Mouse (Mus musculus): ENCODE measurements around the gene Vamp3.
A peak's percentile ranks its signal among the peaks of the same experiment; 100 is the strongest.

The Vamp3 gene

DNA sequence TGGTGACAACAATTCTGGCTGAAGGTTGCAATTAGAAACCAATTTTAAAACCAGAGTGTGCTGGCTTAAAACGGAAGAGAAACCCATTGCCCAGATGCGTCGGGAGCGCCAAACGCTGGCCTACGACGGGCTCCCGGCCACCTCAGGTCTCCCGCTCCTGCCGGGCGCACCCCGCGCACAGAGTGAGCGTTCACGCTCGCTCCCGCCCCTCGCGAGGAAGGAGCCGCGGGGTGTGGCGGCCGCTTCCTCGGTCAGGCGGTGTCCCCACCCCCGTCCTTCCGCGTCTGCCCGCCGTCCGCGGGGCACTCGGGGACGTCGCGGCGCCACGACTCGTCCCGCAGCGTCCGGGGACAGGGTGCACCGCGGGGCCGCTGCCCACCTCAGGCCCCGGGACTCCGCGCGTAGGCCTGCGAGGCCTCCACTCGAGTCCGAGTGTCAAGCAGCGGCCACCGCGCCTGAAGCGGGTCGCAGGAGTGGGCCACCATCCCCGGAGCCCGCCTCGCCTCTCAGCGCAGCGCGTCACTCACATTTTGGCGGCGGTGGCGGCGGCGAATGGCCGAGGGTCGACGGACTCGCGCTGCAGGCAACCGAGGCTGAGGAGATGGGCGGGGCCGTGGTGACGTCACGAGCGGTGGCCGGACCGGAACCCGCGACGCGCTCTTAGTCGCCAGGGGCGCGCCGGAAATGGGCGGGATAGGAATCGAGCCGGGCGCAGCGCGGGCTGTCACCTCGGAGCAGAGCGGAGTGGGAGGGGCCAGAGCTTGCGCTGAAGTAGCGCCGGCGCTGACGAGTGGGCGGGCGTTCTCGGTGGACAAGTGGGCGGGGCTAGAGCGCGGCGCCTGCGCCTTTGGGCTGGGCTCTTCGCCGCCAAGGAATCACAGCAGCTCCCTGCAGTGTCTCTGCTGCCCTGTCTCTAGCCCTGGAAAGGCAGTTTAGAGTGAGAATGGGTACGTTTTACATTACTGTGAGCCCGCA lies at the start of gene Vamp3:
Vamp3 (minus strand) TSS at position 617 of the 975 bp plus-strand sequence.
- DNase-seq, result peak; percentile 99

DNA sequence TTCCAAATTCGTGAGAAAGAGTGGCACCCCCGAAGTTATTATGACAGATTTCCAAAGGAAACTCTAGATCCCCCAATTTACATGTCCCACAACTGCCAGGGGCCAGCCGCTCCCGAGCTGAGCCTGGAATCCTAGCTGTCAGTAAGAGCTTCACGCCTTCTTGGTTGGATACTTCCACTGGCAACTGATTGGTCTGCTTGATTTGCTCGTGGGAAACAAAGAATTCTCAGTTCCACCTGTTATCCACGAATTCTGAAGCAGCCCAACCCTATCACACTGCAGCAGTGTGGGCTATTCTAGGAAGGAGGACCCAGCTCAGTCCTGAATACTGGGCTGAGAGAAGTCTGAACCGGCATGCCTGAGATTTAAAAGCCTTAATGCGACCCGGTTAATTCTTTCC lies 48.7 kb upstream of the Vamp3 start:
- DNase-seq, result no peak

- DNase-seq, result no peak
These were observed 48.1 kb upstream of the Vamp3 start for GRCm38 (mm10) chr4:151105886-151106285.

- no peak for DNase-seq
These were observed 46.4 kb upstream of the Vamp3 start for GRCm38 (mm10) chr4:151104147-151104546.

GRCm38 (mm10) chr4:151103646-151104045 lies 45.9 kb upstream of the Vamp3 start:
- DNase-seq, result no peak

DNA sequence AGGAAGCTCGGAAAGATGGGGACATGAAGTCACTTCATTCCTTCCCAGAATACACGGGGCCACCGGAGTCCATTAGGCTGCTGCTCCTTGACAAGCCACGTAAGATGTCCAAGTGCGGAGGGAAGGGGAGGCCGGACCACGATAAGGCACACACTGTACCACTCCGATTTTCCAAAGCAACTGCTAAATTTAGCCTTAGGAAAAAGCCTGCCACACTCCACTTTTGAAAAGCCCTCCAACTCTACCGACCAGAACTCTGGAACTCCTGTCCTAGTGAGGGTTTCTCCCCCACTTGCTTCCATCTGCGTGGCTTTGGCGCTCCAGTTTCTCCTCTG lies 39.3 kb upstream of the Vamp3 start:
- DNase-seq, result no peak

- DNase-seq, result no peak
These were observed 38.8 kb upstream of the Vamp3 start for GRCm38 (mm10) chr4:151096334-151097103.

- no peak for DNase-seq
These were observed 37.4 kb upstream of the Vamp3 start for GRCm38 (mm10) chr4:151095207-151095606.

DNA sequence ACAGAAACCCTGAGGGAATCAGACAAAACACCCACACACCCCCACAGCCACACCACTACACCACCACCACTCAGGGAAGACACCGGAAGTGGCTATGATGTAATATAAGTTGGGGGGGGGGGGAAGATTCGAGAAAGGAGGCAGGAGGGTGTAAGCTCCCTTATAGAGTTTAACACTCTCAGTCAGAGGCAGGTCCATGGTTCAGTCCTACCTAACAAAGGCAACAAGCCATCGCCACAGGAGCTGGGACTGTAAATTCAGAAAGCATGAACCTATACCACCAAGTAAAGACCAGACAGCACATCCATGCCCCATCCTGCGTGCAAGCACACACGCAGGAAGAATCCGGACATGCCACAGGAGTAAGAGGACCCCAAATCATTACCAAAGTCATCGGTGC lies 31.5 kb upstream of the Vamp3 start, which contains the start of gene Gm13090:
Gm13090 (plus strand) TSS at position 301 of the 400 bp plus-strand sequence.
- DNase-seq, result no peak

DNA sequence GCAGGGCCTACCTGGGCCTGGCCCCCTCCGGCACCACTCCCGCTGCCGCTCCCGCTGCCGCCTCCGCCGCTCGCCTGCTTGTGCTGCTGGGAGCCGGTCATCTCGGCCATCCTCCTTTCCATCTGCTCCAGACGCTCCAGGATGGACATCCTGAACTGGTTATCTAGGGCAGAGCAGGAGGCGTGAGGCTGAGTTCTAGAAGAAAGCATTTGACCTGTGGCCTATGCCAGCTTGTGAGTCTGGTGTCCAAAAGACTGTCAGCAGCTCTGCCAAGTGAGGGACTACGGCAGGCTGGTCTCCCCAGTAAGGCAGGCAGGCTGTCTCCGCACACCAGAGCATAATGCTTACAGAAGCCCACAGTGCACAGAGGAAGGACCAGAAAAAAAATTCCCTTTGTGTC lies 31.1 kb upstream of the Vamp3 start:
- no peak for DNase-seq

GRCm38 (mm10) chr4:151087358-151087757 lies 29.6 kb upstream of the Vamp3 start:
- no peak for DNase-seq

DNA sequence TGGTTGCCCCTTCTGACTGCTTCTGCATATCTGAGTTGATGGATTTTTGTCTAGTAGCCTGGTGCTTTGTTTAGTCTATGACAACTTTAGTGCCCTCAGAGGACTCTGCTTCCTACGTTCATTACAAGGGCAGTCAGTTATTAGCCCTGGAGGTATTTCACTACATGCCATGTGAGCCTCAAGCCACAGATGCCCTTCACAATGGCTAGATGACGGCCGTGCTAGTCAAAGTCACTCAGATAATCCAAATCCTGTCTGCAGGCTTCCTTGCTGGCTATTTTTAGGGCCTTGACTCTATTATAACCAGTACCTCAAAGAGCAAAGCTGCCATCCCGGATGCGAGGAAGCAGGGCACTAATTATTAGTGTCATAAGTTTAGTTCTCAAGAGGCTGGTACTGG lies 25.3 kb upstream of the Vamp3 start:
- DNase-seq, result no peak

DNA sequence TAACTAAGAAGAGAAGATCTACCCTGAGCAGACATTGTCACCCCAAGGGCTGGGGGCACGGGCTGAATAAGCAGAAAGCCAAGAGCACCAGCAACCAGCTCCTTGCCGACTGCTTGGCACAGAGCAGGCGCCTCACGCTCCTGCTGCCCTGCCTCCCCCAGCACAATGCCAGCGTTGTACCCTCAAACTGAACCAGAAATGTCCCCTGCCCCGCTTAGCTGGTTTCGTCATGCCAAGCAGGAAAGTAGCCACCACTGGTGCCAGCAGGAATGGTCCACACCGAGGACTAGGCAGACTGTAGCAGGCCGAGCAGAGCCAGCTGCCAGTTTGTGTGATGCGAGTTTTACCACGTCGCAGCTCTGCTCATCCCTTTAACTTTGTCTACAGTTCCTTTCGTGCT lies 24.2 kb upstream of the Vamp3 start:
- no peak for DNase-seq

DNA sequence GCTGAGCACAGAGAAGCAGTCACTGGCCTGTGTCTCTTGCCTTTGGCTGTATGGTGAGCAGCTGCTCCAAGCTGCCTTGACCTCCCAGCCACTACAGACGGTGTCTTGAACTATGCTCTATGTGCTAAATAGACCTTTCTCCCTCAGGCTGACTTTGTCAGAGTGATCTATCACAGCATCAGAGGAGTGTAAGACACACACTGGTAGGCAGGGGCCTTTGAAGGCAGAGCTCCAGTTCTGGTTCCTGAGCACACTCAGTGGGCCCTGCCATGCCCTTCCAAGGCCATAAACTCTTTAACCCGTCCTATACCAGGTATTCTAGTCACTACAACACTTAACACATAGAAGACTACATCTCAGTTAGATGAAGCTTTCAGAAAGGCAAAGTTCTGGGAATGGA lies 23.6 kb upstream of the Vamp3 start:
- DNase-seq, result no peak

GRCm38 (mm10) chr4:151074817-151075216 lies 17.1 kb upstream of the Vamp3 start:
- no peak for DNase-seq

DNA sequence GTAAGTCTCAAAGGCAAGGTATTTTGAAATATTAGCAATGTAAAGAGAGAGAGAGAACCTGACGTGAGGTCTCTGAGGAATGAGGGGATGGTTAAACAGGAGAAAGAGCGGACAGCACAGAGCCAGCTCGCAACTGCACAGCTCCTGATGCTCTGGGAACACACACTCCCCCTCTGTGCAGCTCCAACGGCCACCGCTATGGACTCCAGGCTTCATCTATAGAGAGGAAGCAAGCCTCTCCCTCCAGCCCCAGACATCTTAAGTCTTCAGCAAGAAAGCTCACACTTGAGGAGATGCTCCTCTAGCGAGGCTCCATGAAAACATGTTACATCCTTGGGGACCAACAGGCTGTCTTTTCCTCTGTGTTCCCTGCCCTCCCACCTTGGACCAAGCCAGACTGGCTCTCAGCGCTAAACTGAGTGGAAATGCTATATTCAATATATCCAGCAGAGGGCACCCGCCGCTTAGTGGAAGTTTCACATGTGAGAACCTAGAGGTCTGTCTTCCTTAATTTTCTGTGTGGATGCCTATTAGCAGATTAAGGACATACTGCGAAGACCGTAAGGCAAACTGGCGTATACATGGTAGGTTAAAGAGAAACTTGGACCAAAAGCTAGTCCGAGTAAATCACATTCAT lies 15.5 kb upstream of the Vamp3 start:
- peak; percentile 63 for DNase-seq

- no peak for DNase-seq
These were observed 13.2 kb upstream of the Vamp3 start for GRCm38 (mm10) chr4:151070962-151071361.

- no peak for DNase-seq
These were observed 11.0 kb upstream of the Vamp3 start for GRCm38 (mm10) chr4:151068751-151069150.

- DNase-seq, result no peak
These were observed 1.8 kb upstream of the Vamp3 start for GRCm38 (mm10) chr4:151059566-151059965.

- no peak for DNase-seq
These were observed 871 bp upstream of the Vamp3 start for GRCm38 (mm10) chr4:151058634-151059033.

DNA sequence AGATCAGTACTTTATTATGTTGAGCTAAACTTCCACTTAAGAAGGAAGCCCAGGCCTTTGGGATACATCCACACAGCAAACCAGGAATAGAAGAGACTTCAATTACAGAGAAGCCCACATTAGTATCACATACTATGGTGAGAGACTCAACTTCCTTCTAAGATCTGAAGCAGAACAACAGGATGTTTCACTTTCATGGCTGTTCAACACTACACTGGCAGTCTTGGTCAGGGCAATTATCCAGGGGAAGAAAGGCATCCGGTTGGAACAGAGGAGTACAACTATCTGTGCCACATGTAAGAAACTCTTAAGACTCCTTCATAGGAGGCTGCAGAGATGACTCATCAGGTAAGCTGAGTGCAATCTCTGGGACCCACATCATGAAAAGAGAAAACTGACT lies 6.6 kb downstream of the Vamp3 start:
- DNase-seq, result no peak

- DNase-seq, result no peak
These were observed 11.2 kb downstream of the Vamp3 start for GRCm38 (mm10) chr4:151046524-151046923.

GRCm38 (mm10) chr4:151044944-151045570 lies 12.7 kb downstream of the Vamp3 start:
- peak; percentile 43 for DNase-seq
